Mouse (Mus musculus): ENCODE measurements around the gene Heatr9. TPM values are rescaled to one million over a fixed set of nuclear protein-coding genes. Genes with fewer than 3 reads are reported as not detected.
"Not testable (repeated sequence)": the region's sequence is repeated elsewhere in the genome, so short reads cannot be mapped to it uniquely, and the experiment has no call there.

Gene Heatr9
- polyA plus RNA-seq, 1 experiment from 2014 or later = not detected

- no peak overlapping the region for H3K4me2 ChIP-seq (ENCODE audit: low read depth, low read length)
- ATAC-seq (ENCODE audit: low read depth) = no peak
- H3K36me3 ChIP-seq (ENCODE audit: control insufficient read depth, insufficient read depth) = no peaks in the 10 kb centered on the region
- 27% methylated on average over 6 of the region's 6 CpGs for whole genome bisulfite sequencing (ENCODE audit: insufficient replicate concordance)
- no peak overlapping the region for H3K4me3 ChIP-seq (ENCODE audit: low read depth, low read length)
- no peak overlapping the region for H3K27ac ChIP-seq (ENCODE audit: low read length)
- no peak overlapping the region for H3K9ac ChIP-seq (ENCODE audit: low read depth, low read length)
- H3K4me1 ChIP-seq (ENCODE audit: control insufficient read depth, low read depth, low read length) = no peaks in the 10 kb centered on the region; the same call in 1 of the 2 replicates
- no peaks in the 10 kb centered on the region for H3K27me3 ChIP-seq (ENCODE audit: control insufficient read depth, insufficient read depth, low read depth, low read length)
- H3K9me3 ChIP-seq (replicated peaks; ENCODE audit: control insufficient read depth, low read length) = no peaks in the 10 kb centered on the region
Measured at GRCm38 (mm10) chr11:83560405-83560804, 38.4 kb upstream of the Heatr9 start.

DNA sequence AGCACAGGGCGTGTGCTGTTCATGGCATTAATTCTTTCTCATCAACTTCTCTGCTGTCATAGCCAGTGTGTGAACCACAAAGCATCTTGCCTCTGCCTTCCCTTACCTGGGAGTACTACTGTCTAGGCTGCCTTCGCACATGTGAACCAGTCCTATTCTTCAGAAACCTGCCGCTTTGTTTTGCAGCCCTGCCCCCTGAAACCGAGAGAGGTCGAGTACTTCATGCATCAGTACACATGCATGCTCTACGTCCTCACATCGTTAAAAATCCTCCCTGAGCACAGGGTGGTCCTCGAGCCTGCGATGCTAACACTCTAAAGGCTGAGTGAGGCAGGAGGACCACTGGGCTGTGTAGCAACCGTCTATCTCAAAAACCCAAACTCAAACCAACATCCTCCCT, 35.1 kb upstream of the Heatr9 start:
- H3K27ac ChIP-seq (ENCODE audit: low read length) = no peak overlapping the region
- no peak for ATAC-seq (ENCODE audit: low read depth)
- H3K9me3 ChIP-seq (replicated peaks; ENCODE audit: control insufficient read depth, low read length) = no peaks in the 10 kb centered on the region
- no peaks in the 10 kb centered on the region for H3K36me3 ChIP-seq (ENCODE audit: control insufficient read depth, insufficient read depth)
- 71% methylated on average over 10 of the region's 10 CpGs for WGBS (ENCODE audit: insufficient replicate concordance)
- no peak overlapping the region for H3K4me2 ChIP-seq (ENCODE audit: low read depth, low read length)
- no peak overlapping the region for H3K4me3 ChIP-seq (ENCODE audit: low read depth, low read length)
- H3K4me1 ChIP-seq (ENCODE audit: control insufficient read depth, low read depth, low read length) = no peaks in the 10 kb centered on the region
- H3K27me3 ChIP-seq (ENCODE audit: control insufficient read depth, insufficient read depth, low read depth, low read length) = no peaks in the 10 kb centered on the region
- H3K9ac ChIP-seq (ENCODE audit: low read depth, low read length) = no peak overlapping the region

GRCm38 (mm10) chr11:83556085-83556781, 34.3 kb upstream of the Heatr9 start:
- H3K27me3 ChIP-seq (ENCODE audit: control insufficient read depth, insufficient read depth, low read depth, low read length) = no peaks in the 10 kb centered on the region
- WGBS (ENCODE audit: insufficient replicate concordance) = 26% methylated on average over 8 of the region's 8 CpGs
- no peaks in the 10 kb centered on the region for H3K9me3 ChIP-seq (replicated peaks; ENCODE audit: control insufficient read depth, low read length)
- H3K4me2 ChIP-seq (ENCODE audit: low read depth, low read length) = no peak overlapping the region
- H3K27ac ChIP-seq (ENCODE audit: low read length) = no peak overlapping the region
- no peak overlapping the region for H3K9ac ChIP-seq (ENCODE audit: low read depth, low read length)
- ATAC-seq (ENCODE audit: low read depth) = no peak
- H3K4me3 ChIP-seq (ENCODE audit: low read depth, low read length) = no peak overlapping the region
- H3K36me3 ChIP-seq (ENCODE audit: control insufficient read depth, insufficient read depth) = no peaks in the 10 kb centered on the region
- H3K4me1 ChIP-seq (ENCODE audit: control insufficient read depth, low read depth, low read length) = no peaks in the 10 kb centered on the region

GRCm38 (mm10) chr11:83551668-83552067, 29.7 kb upstream of the Heatr9 start:
- Histone ChIP-seq H3K4me1 (ENCODE audit: control insufficient read depth, low read depth, low read length) (no peaks in the 10 kb centered on the region), H3K4me2 (ENCODE audit: low read depth, low read length) (no peak overlapping the region), H3K9me3 (replicated peaks; ENCODE audit: control insufficient read depth, low read length) (no peaks in the 10 kb centered on the region), H3K27me3 (ENCODE audit: control insufficient read depth, insufficient read depth, low read depth, low read length) (no peaks in the 10 kb centered on the region), H3K27ac (ENCODE audit: low read length) (no peak overlapping the region), H3K36me3 (ENCODE audit: control insufficient read depth, insufficient read depth) (no peaks in the 10 kb centered on the region), H3K9ac (ENCODE audit: low read depth, low read length) (no peak overlapping the region), H3K4me3 (ENCODE audit: low read depth, low read length) (no peak overlapping the region)
- no peak for ATAC-seq (ENCODE audit: low read depth)
- WGBS (ENCODE audit: insufficient replicate concordance) = 66% methylated on average over 5 of the region's 5 CpGs

DNA sequence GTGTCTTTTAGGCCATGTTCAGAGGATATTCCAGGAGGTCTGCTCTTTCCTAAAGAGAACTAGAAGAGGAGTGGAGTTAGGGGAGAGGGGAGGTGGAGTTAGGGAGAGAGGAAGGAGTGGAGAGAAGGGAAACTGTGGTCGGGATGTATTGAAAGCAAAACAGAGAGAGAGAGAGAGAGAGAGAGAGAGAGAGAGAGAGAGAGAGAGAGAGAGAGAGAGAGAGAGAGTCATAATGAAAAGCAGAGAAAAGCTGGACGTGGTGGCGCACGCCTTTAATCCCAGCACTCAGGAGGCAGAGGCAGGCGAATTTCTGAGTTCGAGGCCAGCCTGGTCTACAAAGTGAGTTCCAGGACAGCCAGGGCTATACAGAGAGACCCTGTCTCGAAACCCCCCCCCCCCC, 29.1 kb upstream of the Heatr9 start:
- not testable (repeated sequence) for H3K4me2 ChIP-seq (ENCODE audit: low read depth, low read length); H3K27ac ChIP-seq (ENCODE audit: low read length); H3K4me1 ChIP-seq (ENCODE audit: control insufficient read depth, low read depth, low read length); H3K27me3 ChIP-seq (ENCODE audit: control insufficient read depth, insufficient read depth, low read depth, low read length); H3K9me3 ChIP-seq (replicated peaks; ENCODE audit: control insufficient read depth, low read length); H3K4me3 ChIP-seq (ENCODE audit: low read depth, low read length); ATAC-seq (ENCODE audit: low read depth); H3K36me3 ChIP-seq (ENCODE audit: control insufficient read depth, insufficient read depth); H3K9ac ChIP-seq (ENCODE audit: low read depth, low read length)
- 75% methylated on average over 6 of the region's 7 CpGs for WGBS (ENCODE audit: insufficient replicate concordance)

GRCm38 (mm10) chr11:83550186-83550632, 28.2 kb upstream of the Heatr9 start:
- no peaks in the 10 kb centered on the region for H3K9me3 ChIP-seq (replicated peaks; ENCODE audit: control insufficient read depth, low read length)
- no peaks in the 10 kb centered on the region for H3K27me3 ChIP-seq (ENCODE audit: control insufficient read depth, insufficient read depth, low read depth, low read length)
- H3K4me3 ChIP-seq (ENCODE audit: low read depth, low read length) = no peak overlapping the region
- no peak overlapping the region for H3K4me2 ChIP-seq (ENCODE audit: low read depth, low read length)
- no peak overlapping the region for H3K27ac ChIP-seq (ENCODE audit: low read length)
- H3K4me1 ChIP-seq (ENCODE audit: control insufficient read depth, low read depth, low read length) = no peaks in the 10 kb centered on the region
- ATAC-seq (ENCODE audit: low read depth) = no peak
- no peak overlapping the region for H3K9ac ChIP-seq (ENCODE audit: low read depth, low read length)
- no peaks in the 10 kb centered on the region for H3K36me3 ChIP-seq (ENCODE audit: control insufficient read depth, insufficient read depth)
- 16% methylated on average over 5 of the region's 5 CpGs for WGBS (ENCODE audit: insufficient replicate concordance)

GRCm38 (mm10) chr11:83544214-83544613, 22.2 kb upstream of the Heatr9 start:
- no peak overlapping the region for H3K4me2 ChIP-seq (ENCODE audit: low read depth, low read length)
- H3K27me3 ChIP-seq (ENCODE audit: control insufficient read depth, insufficient read depth, low read depth, low read length) = no peaks in the 10 kb centered on the region
- no peak overlapping the region for H3K9ac ChIP-seq (ENCODE audit: low read depth, low read length)
- no peaks in the 10 kb centered on the region for H3K4me1 ChIP-seq (ENCODE audit: control insufficient read depth, low read depth, low read length)
- H3K27ac ChIP-seq (ENCODE audit: low read length) = no peak overlapping the region
- H3K9me3 ChIP-seq (replicated peaks; ENCODE audit: control insufficient read depth, low read length) = no peaks in the 10 kb centered on the region
- ATAC-seq (ENCODE audit: low read depth) = peak; percentile 19; the same call in 1 of the 2 replicates
- H3K4me3 ChIP-seq (ENCODE audit: low read depth, low read length) = no peak overlapping the region
- no peaks in the 10 kb centered on the region for H3K36me3 ChIP-seq (ENCODE audit: control insufficient read depth, insufficient read depth)
- 29% methylated on average over 3 of the region's 3 CpGs for WGBS (ENCODE audit: insufficient replicate concordance)

DNA sequence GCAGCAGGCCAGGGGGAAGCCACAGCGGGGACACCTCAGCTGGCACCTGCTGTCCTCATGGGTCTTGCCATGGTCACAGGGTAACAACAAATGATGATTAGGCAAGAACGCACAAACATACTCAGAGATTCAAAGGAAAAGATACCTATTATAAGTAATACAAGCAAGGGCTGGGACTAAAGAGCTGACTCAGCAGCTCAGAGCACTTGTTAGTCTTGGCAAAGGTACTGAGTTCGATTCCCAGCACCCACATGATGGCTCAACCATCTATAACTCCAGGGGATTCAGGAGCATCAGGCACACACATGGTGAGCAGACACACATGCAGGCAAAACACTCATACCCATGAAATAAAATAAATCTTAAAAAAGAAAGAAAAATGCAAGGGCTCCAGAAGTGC, 19.4 kb upstream of the Heatr9 start:
- Histone ChIP-seq H3K4me3 (ENCODE audit: low read depth, low read length) (no peak overlapping the region), H3K36me3 (ENCODE audit: control insufficient read depth, insufficient read depth) (no peaks in the 10 kb centered on the region), H3K4me1 (ENCODE audit: control insufficient read depth, low read depth, low read length) (no peaks in the 10 kb centered on the region), H3K27me3 (ENCODE audit: control insufficient read depth, insufficient read depth, low read depth, low read length) (no peaks in the 10 kb centered on the region), H3K27ac (ENCODE audit: low read length) (no peak overlapping the region), H3K9ac (ENCODE audit: low read depth, low read length) (no peak overlapping the region), H3K9me3 (replicated peaks; ENCODE audit: control insufficient read depth, low read length) (no peaks in the 10 kb centered on the region), H3K4me2 (ENCODE audit: low read depth, low read length) (no peak overlapping the region)
- 69% methylated on average over 3 of the region's 3 CpGs for whole genome bisulfite sequencing (ENCODE audit: insufficient replicate concordance)
- no peak for ATAC-seq (ENCODE audit: low read depth)

DNA sequence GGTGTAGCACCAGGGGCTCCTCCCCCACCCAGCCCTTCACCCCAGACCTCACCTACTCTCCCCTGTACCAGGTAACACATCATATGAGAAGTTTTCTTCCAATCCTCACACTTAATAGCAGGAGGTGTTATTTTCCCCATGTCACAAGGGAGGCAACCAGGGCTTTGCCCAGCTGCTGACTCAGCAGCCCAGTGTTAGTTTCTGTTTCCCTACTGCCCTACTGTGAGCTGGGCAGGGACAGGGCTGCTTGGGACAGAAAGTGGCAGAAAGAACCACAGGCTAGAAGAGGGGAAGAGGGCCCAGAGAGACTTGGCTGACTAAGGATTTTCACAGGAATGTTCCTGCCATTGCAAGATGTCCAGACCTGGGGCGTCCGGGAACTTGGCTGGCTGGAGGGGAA, 19.0 kb upstream of the Heatr9 start:
- no peaks in the 10 kb centered on the region for H3K27me3 ChIP-seq (ENCODE audit: control insufficient read depth, insufficient read depth, low read depth, low read length)
- H3K9me3 ChIP-seq (replicated peaks; ENCODE audit: control insufficient read depth, low read length) = no peaks in the 10 kb centered on the region
- no peak overlapping the region for H3K4me2 ChIP-seq (ENCODE audit: low read depth, low read length)
- 69% methylated on average over 2 of the region's 2 CpGs for WGBS (ENCODE audit: insufficient replicate concordance)
- no peaks in the 10 kb centered on the region for H3K36me3 ChIP-seq (ENCODE audit: control insufficient read depth, insufficient read depth)
- ATAC-seq (ENCODE audit: low read depth) = no peak
- H3K27ac ChIP-seq (ENCODE audit: low read length) = no peak overlapping the region
- H3K4me3 ChIP-seq (ENCODE audit: low read depth, low read length) = no peak overlapping the region
- H3K4me1 ChIP-seq (ENCODE audit: control insufficient read depth, low read depth, low read length) = no peaks in the 10 kb centered on the region
- no peak overlapping the region for H3K9ac ChIP-seq (ENCODE audit: low read depth, low read length)

Measured in liver, embryonic 16.5 days (tissue).